Mouse (Mus musculus) gastrocnemius, postnatal 14 days (tissue): ENCODE measurements around the gene Fance. TPM values are rescaled to one million over a fixed set of nuclear protein-coding genes. Genes with fewer than 3 reads are reported as not detected.

ENCODE experiments used
- DNase-seq: peaks from one replicate; pipeline ENCODE4 v3.0.0; 2021; ENCODE audit warnings: mixed read lengths
- intact Hi-C: fragments of 180-260 bp; cut with DNase I; formaldehyde crosslinking; loops from one replicate; pipeline ENCODE4 v1.15.1; 2025; ENCODE audit warnings: low total_unique reads
- total RNA-seq, 2 experiments: library from RNA; stranded (reverse); gene quantifications; 2 replicates each; pipeline ENCODE4 v1.2.3; 2021

Gene Fance
- total RNA-seq, 2 experiments from 2014 or later, result 10.2 to 10.4 TPM

- no peak for DNase-seq
- intact Hi-C loops, result no loop called here
These were observed 25.3 kb upstream of the Fance start for GRCm38 (mm10) chr17:28287980-28288379.

GRCm38 (mm10) chr17:28290262-28290661, 23.1 kb upstream of the Fance start:
- intact Hi-C loops, result no loop called here

GRCm38 (mm10) chr17:28290671-28291070, 22.6 kb upstream of the Fance start:
- intact Hi-C loops, result no loop called here
- no peak for DNase-seq

More at GRCm38 (mm10) chr17:28290262-28290661, 23.1 kb upstream of the Fance start:
- peak; percentile 60 for DNase-seq

- intact Hi-C loops, result no loop called here
- no peak for DNase-seq
These were observed 22.0 kb upstream of the Fance start for GRCm38 (mm10) chr17:28291346-28291745.

- intact Hi-C loops, result no loop called here
- peak; percentile 53 for DNase-seq
These were observed 19.6 kb upstream of the Fance start for GRCm38 (mm10) chr17:28293716-28294115.

- intact Hi-C loops, result no loop called here
- no peak for DNase-seq
These were observed 18.6 kb upstream of the Fance start for GRCm38 (mm10) chr17:28294449-28295333.

- intact Hi-C loops, result no loop called here
- DNase-seq, result no peak
These were observed 14.4 kb upstream of the Fance start for GRCm38 (mm10) chr17:28298888-28299287.

GRCm38 (mm10) chr17:28299669-28300320, 13.5 kb upstream of the Fance start:
- no peak for DNase-seq
- intact Hi-C loops, result loop anchor here (5.0 kb wide), 1 partner anchor 32 kb away; no protein-coding TSS in a partner anchor

GRCm38 (mm10) chr17:28300323-28300722, 13.0 kb upstream of the Fance start:
- intact Hi-C loops, result loop anchor here (5.0 kb wide), 1 partner anchor 33 kb away; no protein-coding TSS in a partner anchor
- DNase-seq, result no peak

- no peak for DNase-seq
- intact Hi-C loops, result loop anchor here (5.0 kb wide), 1 partner anchor 34 kb away; no protein-coding TSS in a partner anchor
These were observed 12.5 kb upstream of the Fance start for GRCm38 (mm10) chr17:28300850-28301249.

GRCm38 (mm10) chr17:28305172-28305571, 8.1 kb upstream of the Fance start:
- no peak for DNase-seq
- intact Hi-C loops, result no loop called here

- intact Hi-C loops, result no loop called here
- DNase-seq, result peak; percentile 85
These were observed 4.8 kb upstream of the Fance start for GRCm38 (mm10) chr17:28308297-28309195.

- no peak for DNase-seq
These were observed 2.5 kb upstream of the Fance start for GRCm38 (mm10) chr17:28310831-28311230.

GRCm38 (mm10) chr17:28311366-28312132, 1.8 kb upstream of the Fance start:
- DNase-seq, result no peak
- intact Hi-C loops, result loop anchor here (2.0 kb wide), 1 partner anchor 83 kb away; no protein-coding TSS in a partner anchor

More at GRCm38 (mm10) chr17:28310831-28311230, 2.5 kb upstream of the Fance start:
- intact Hi-C loops, result loop anchor here (2.0 kb wide), 1 partner anchor 82 kb away; no protein-coding TSS in a partner anchor

- intact Hi-C loops, result no loop called here
- DNase-seq, result no peak
These were observed 797 bp upstream of the Fance start for GRCm38 (mm10) chr17:28312232-28313211.

- no peak for DNase-seq
- intact Hi-C loops, result no loop called here
These were observed 534 bp downstream of the Fance start for GRCm38 (mm10) chr17:28313880-28314225.

GRCm38 (mm10) chr17:28315611-28316160, 2.4 kb downstream of the Fance start:
- intact Hi-C loops, result no loop called here
- no peak for DNase-seq
